Mouse (Mus musculus) large intestine, adult 2 months (tissue): ENCODE data around the gene Maged2. TPM values are rescaled to one million over a fixed set of nuclear protein-coding genes. Genes with fewer than 3 reads are reported as not detected.
"Not testable (repeated sequence)": the region's sequence is repeated elsewhere in the genome, so short reads cannot be mapped to it uniquely, and the experiment has no call there.

ENCODE experiments used
- DNase-seq: peaks from one replicate; pipeline ENCODE4 v3.0.0-alpha.2; 2012; ENCODE audit warnings: low read depth, low spot score
- WGBS: fragments of 180-500 bp; shearing (Covaris S2); methylation state at CpG from one replicate; pipeline ENCODE4 v1.1.7; 2018; 5-methylcytosine and 5-hydroxymethylcytosine counted together
- polyA plus RNA-seq: library from polyadenylated mRNA; depleted of rRNA; stranded (reverse); fragments of >200 nt; gene quantifications from 2 replicates; pipeline ENCODE4 v1.2.3, GENCODE M21; 2012; rRNA removed

The Maged2 gene
- 10.3 and 12.3 TPM in 2 replicates for polyA plus RNA-seq

GRCm38 (mm10) chrX:150814139-150814469 is at the start of gene Maged2:
Maged2 (minus strand) TSS chrX:150814345.
- 20% methylated on average over 7 of the region's 7 CpGs for WGBS
- DNase-seq, result no peak

GRCm38 (mm10) chrX:150848230-150848629 is 34.1 kb upstream of the Maged2 start:
- DNase-seq, result no peak
- WGBS, result 70% methylated on average over 8 of the region's 8 CpGs

- 73% methylated on average over 4 of the region's 10 CpGs for WGBS
These were observed 31.5 kb upstream of the Maged2 start for GRCm38 (mm10) chrX:150845480-150846205.

GRCm38 (mm10) chrX:150843257-150843656 is 29.1 kb upstream of the Maged2 start:
- 94% methylated on average over 1 of the region's 4 CpGs for WGBS
- DNase-seq, result not testable (repeated sequence)

More at GRCm38 (mm10) chrX:150845480-150846205, 31.5 kb upstream of the Maged2 start:
- not testable (repeated sequence) for DNase-seq

- 68% methylated on average over 4 of the region's 4 CpGs for WGBS
- no peak for DNase-seq
These were observed 16.2 kb upstream of the Maged2 start for GRCm38 (mm10) chrX:150830297-150830696.

GRCm38 (mm10) chrX:150817278-150817677 is 3.1 kb upstream of the Maged2 start:
- DNase-seq, result no peak

- DNase-seq, result no peak
- WGBS, result 80% methylated on average over 1 of the region's 1 CpGs
These were observed 1.5 kb upstream of the Maged2 start for GRCm38 (mm10) chrX:150815601-150816000.

- DNase-seq, result no peak
- 20% methylated on average over 16 of the region's 16 CpGs for WGBS
These were observed 544 bp downstream of the Maged2 start for GRCm38 (mm10) chrX:150813464-150814138.

- peak; percentile 52 for DNase-seq
- WGBS, result 31% methylated on average over 24 of the region's 24 CpGs
These were observed 1.3 kb downstream of the Maged2 start for GRCm38 (mm10) chrX:150812787-150813298.

GRCm38 (mm10) chrX:150800987-150801386 is 13.2 kb downstream of the Maged2 start:
- WGBS, result 74% methylated on average over 2 of the region's 4 CpGs
- not testable (repeated sequence) for DNase-seq

GRCm38 (mm10) chrX:150798493-150799177 is 15.5 kb downstream of the Maged2 start:
- WGBS, result 58% methylated on average over 5 of the region's 10 CpGs
- DNase-seq, result not testable (repeated sequence)

Other genes with a start within 250 kb of the Maged2 start
- gene Pfkfb1, start 226.1 kb downstream of the Maged2 start, polyA plus RNA-seq, result 3.6 and 4.1 TPM in 2 replicates
- 5.1 and 7.2 TPM in 2 replicates for gene Apex2, start 224.5 kb downstream of the Maged2 start, polyA plus RNA-seq
- gene Tro, start 156.8 kb downstream of the Maged2 start, polyA plus RNA-seq, result 0.48 and 0.67 TPM in 2 replicates
- gene Gnl3l, start 203.0 kb upstream of the Maged2 start, polyA plus RNA-seq, result 6.1 and 8.1 TPM in 2 replicates
- 2.3 and 2.4 TPM in 2 replicates for gene Fgd1, start 231.8 kb upstream of the Maged2 start, polyA plus RNA-seq